Mouse (Mus musculus) testis, adult 2 months (tissue): ENCODE results near the gene Prss38.

Source experiments
- CTCF ChIP-seq: fragments of 200-500 bp; IDR thresholded peaks from 2 replicates; pipeline ENCODE4 v1.5.1; 2012; ENCODE audit warnings: low read depth, mild to moderate bottlenecking, inconsistent platforms, low read length, moderate library complexity; ENCODE audit not compliant: control insufficient read depth, insufficient read depth, insufficient replicate concordance
- POLR2A ChIP-seq: fragments of 200-500 bp; IDR thresholded peaks from 2 replicates; pipeline ENCODE4 v1.6.1; 2012; ENCODE audit warnings: low read depth, mild to moderate bottlenecking, inconsistent platforms, low read length, moderate library complexity; ENCODE audit not compliant: control insufficient read depth

GRCm38 (mm10) chr11:59324777-59325176 lies 50.7 kb downstream of the Prss38 start:
- TF ChIP-seq CTCF: no peak
- no peak for TF ChIP-seq POLR2A
